Mouse (Mus musculus) embryo, embryonic 10.5 days (tissue): Measurements from ENCODE around the gene Chmp1a.
"Not testable (repeated sequence)": the region's sequence is repeated elsewhere in the genome, so short reads cannot be mapped to it uniquely, and the experiment has no call there.

Experiments used
- DNase-seq: peaks from one replicate; pipeline ENCODE4 v3.0.0-alpha.2; 2015; ENCODE audit warnings: low spot score

Chmp1a gene

GRCm38 (mm10) chr8:123212321-123213117 is at the start of gene Chmp1a, which contains the start of gene Spata33:
TSS of gene Chmp1a (minus strand) at chr8:123212763.
TSS of gene Spata33 (plus strand) at chr8:123212832.
- peak; percentile 97 for DNase-seq

GRCm38 (mm10) chr8:123257593-123257992 is 45.0 kb upstream of the Chmp1a start:
- not testable (repeated sequence) for DNase-seq

- no peak for DNase-seq
These were observed 44.6 kb upstream of the Chmp1a start for GRCm38 (mm10) chr8:123257114-123257513.

- no peak for DNase-seq
These were observed 42.6 kb upstream of the Chmp1a start for GRCm38 (mm10) chr8:123255170-123255569.

- DNase-seq, result peak; percentile 83
These were observed 41.7 kb upstream of the Chmp1a start, which contains the start of the genes Zfp276 and Vps9d1 for GRCm38 (mm10) chr8:123254099-123254885. TSS of gene Zfp276 (plus strand) at chr8:123254195. TSS of gene Vps9d1 (minus strand) at chr8:123254348.

GRCm38 (mm10) chr8:123253451-123254098 is 41.0 kb upstream of the Chmp1a start:
- DNase-seq, result peak; percentile 43

GRCm38 (mm10) chr8:123252925-123253324 is 40.4 kb upstream of the Chmp1a start:
- DNase-seq, result no peak

GRCm38 (mm10) chr8:123250940-123251339 is 38.4 kb upstream of the Chmp1a start:
- no peak for DNase-seq

GRCm38 (mm10) chr8:123248596-123248995 is 36.0 kb upstream of the Chmp1a start:
- no peak for DNase-seq

- DNase-seq, result no peak
These were observed 35.2 kb upstream of the Chmp1a start for GRCm38 (mm10) chr8:123247748-123248147.

- no peak for DNase-seq
These were observed 33.0 kb upstream of the Chmp1a start for GRCm38 (mm10) chr8:123245543-123245942.

GRCm38 (mm10) chr8:123244382-123244781 is 31.8 kb upstream of the Chmp1a start:
- no peak for DNase-seq

GRCm38 (mm10) chr8:123243053-123243452 is 30.5 kb upstream of the Chmp1a start:
- no peak for DNase-seq

- DNase-seq, result no peak
These were observed 29.8 kb upstream of the Chmp1a start for GRCm38 (mm10) chr8:123242107-123242923.

GRCm38 (mm10) chr8:123239398-123239797 is 26.8 kb upstream of the Chmp1a start:
- DNase-seq, result no peak

- DNase-seq, result peak; percentile 91
These were observed 23.2 kb upstream of the Chmp1a start, which contains the start of gene Spata2l for GRCm38 (mm10) chr8:123235520-123236497. TSS of gene Spata2l (minus strand) at chr8:123236233.

GRCm38 (mm10) chr8:123234918-123235519 is 22.5 kb upstream of the Chmp1a start:
- no peak for DNase-seq

GRCm38 (mm10) chr8:123233760-123234159 is 21.2 kb upstream of the Chmp1a start:
- no peak for DNase-seq

GRCm38 (mm10) chr8:123233300-123233699 is 20.7 kb upstream of the Chmp1a start:
- DNase-seq, result no peak

GRCm38 (mm10) chr8:123232553-123232952 is 20.0 kb upstream of the Chmp1a start:
- DNase-seq, result no peak
